Mouse (Mus musculus) C2C12 (cell line): ENCODE results near the gene Fmnl3.

Source experiments
- CEBPB ChIP-seq: IDR thresholded peaks from one replicate; pipeline ENCODE4 v1.6.1; 2011; ENCODE audit warnings: low read depth, mild to moderate bottlenecking, control low read depth, moderate library complexity
- CTCF ChIP-seq: IDR thresholded peaks from one replicate; pipeline ENCODE4 v1.5.1; 2011; ENCODE audit not compliant: control insufficient read depth, insufficient read depth, insufficient read length
- FOSL1 ChIP-seq: IDR thresholded peaks from one replicate; pipeline ENCODE4 v1.8.0; 2011; ENCODE audit warnings: mild to moderate bottlenecking, low read length; ENCODE audit not compliant: poor library complexity, insufficient read depth, severe bottlenecking
- MAX ChIP-seq: IDR thresholded peaks from one replicate; pipeline ENCODE4 v1.6.1; 2011; ENCODE audit warnings: mild to moderate bottlenecking, control low read depth
- MYOD1 ChIP-seq: IDR thresholded peaks from one replicate; pipeline ENCODE4 v1.6.1; 2011; ENCODE audit warnings: low read depth; ENCODE audit not compliant: control insufficient read depth, insufficient read length
- MYOG ChIP-seq: IDR thresholded peaks from one replicate; pipeline ENCODE4 v1.6.1; 2011; ENCODE audit not compliant: control insufficient read depth, insufficient read length; ENCODE audit errors: extremely low read depth
- USF1 ChIP-seq: IDR thresholded peaks from one replicate; pipeline ENCODE4 v1.6.1; 2011; ENCODE audit warnings: low read depth, mild to moderate bottlenecking, control low read depth, moderate library complexity

DNA sequence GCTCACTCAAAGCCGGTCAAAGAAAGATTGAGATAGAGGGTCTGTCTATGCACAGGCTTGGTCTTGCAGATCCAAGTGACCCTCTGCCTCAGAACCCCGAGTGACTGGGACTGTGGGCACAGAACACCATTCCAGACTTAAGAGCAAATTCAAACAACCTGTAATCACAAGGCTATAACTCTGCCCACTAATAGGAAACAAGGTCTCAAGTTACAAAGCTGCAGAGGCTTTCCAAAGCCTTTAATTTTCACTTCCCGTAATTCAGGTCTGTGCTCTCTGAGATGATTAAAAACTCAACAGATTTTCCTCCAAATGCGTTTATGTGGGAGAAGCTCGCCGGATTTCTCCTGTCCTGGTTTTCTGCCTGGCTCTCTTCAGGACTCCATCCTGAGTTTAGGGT lies 13.8 kb upstream of the Fmnl3 start:
- TF ChIP-seq CTCF (no peak), MAX (no peak), USF1 (no peak), MYOD1 (no peak), CEBPB (no peak), MYOG (no peak), FOSL1 (no peak)
